ENCODE assay signal across 8 mouse cellular contexts in genomic region chr6:37463517-37464482, GRCm38 (mm10). TPM values are rescaled to one million over a fixed set of nuclear protein-coding genes. Genes with fewer than 3 reads are reported as not detected.
DNase-seq lines count a peak whose midpoint lies in the region; ATAC-seq and TF ChIP-seq lines count a peak whose summit lies in the region.
"Not testable (repeated sequence)": the region's sequence is repeated elsewhere in the genome, so short reads cannot be mapped to it uniquely, and the experiment has no call there.

No protein-coding gene starts in this region.

- not testable (repeated sequence) for H3K9ac ChIP-seq in liver, postnatal 0 days (replicated peaks); stomach, embryonic 16.5 days (ENCODE audit: low read length)

- H3K27ac ChIP-seq in hindbrain, embryonic 10.5 days: peak overlapping the region; percentile 56; the same call in 1 of the 2 replicates
- H3K27ac ChIP-seq in liver, postnatal 0 days (ENCODE audit: low read depth): peak overlapping the region; percentile 36; the same call in 1 of the 2 replicates
- H3K27ac ChIP-seq in stomach, embryonic 16.5 days (ENCODE audit: low read length): not testable (repeated sequence)

- peak; percentile 63 for TF ChIP-seq CTCF in liver, postnatal 0 days (IDR thresholded peaks at IDR 0.05; ENCODE audit: low read depth)

- not testable (repeated sequence) for H3K27me3 ChIP-seq in hindbrain, embryonic 10.5 days (ENCODE audit: insufficient read depth, poor library complexity, severe bottlenecking); liver, postnatal 0 days (ENCODE audit: insufficient read depth, low read length); stomach, embryonic 16.5 days (ENCODE audit: control insufficient read depth, insufficient read depth, low read length)

- under 1% methylated on average over 7 of the region's 25 CpGs for WGBS in hindbrain, embryonic 10.5 days
- WGBS in liver, postnatal 0 days (ENCODE audit: insufficient replicate concordance): 0% methylated on average over 6 of the region's 25 CpGs
- WGBS in stomach, embryonic 16.5 days: under 1% methylated on average over 7 of the region's 25 CpGs

- peak; percentile 87 for DNase-seq in Muller cell, postnatal 12 days (ENCODE audit: inconsistent ontology term)
- peak; percentile 55 to 62 for DNase-seq in cerebellum, postnatal 10 days
- DNase-seq in frontal cortex, postnatal 10 days (ENCODE audit: low spot score in 2 of 2): peak; percentile 30 to 65
- peak; percentile 66 for DNase-seq in hindbrain, embryonic 10.5 days (ENCODE audit: low spot score)
- peak; percentile 64 for DNase-seq in layer of hippocampus, adult 11-12 months (ENCODE audit: low spot score)
- DNase-seq in liver, postnatal 0 days: peak; percentile 66
- DNase-seq in neural tube, embryonic 10.5 days (ENCODE audit: extremely low spot score, low spot score): peak; percentile 49

- not testable (repeated sequence) for H3K4me1 ChIP-seq in hindbrain, embryonic 10.5 days (replicated peaks); liver, postnatal 0 days (ENCODE audit: insufficient read depth); stomach, embryonic 16.5 days (ENCODE audit: control insufficient read depth, insufficient read depth, low read length)

- H3K4me3 ChIP-seq in hindbrain, embryonic 10.5 days: peak overlapping the region; percentile 54
- peak overlapping the region; percentile 36 for H3K4me3 ChIP-seq in liver, postnatal 0 days (ENCODE audit: low read depth, low read length)
- peak overlapping the region; percentile 47 for H3K4me3 ChIP-seq in stomach, embryonic 16.5 days (replicated peaks; ENCODE audit: low read length)

- peak; percentile 98 for ATAC-seq in liver, postnatal 0 days
- peak; percentile 94 for ATAC-seq in stomach, embryonic 16.5 days (ENCODE audit: insufficient read depth, low FRiP score)

- TF ChIP-seq EP300 in liver, postnatal 0 days (IDR thresholded peaks at IDR 0.05; ENCODE audit: low read depth): not testable (repeated sequence)

- H3K36me3 ChIP-seq in hindbrain, embryonic 10.5 days; liver, postnatal 0 days (replicated peaks; ENCODE audit: insufficient read depth, low read length); stomach, embryonic 16.5 days (ENCODE audit: control insufficient read depth, insufficient read depth, low read length): not testable (repeated sequence)

- H3K4me2 ChIP-seq in liver, postnatal 0 days (ENCODE audit: low read depth, low read length): peak overlapping the region; percentile 53
- H3K4me2 ChIP-seq in stomach, embryonic 16.5 days (ENCODE audit: low read depth, low read length): peak overlapping the region; percentile 54

- not testable (repeated sequence) for H3K9me3 ChIP-seq in hindbrain, embryonic 10.5 days; liver, postnatal 0 days (ENCODE audit: low read length); stomach, embryonic 16.5 days (replicated peaks; ENCODE audit: control insufficient read depth, low read length)

RNA-seq across cellular contexts. Expression of gene Creb3l2, which starts 21.9 kb away (rescaled TPM):
- polyA plus RNA-seq in hindbrain, embryonic 10.5 days (2016; fragmentation: Nextera tagmentation; extraction: Ambion mirVana): 7.6 and 9.4 TPM in 2 replicates
- polyA plus RNA-seq in liver, postnatal 0 days (2015; fragmentation: Nextera tagmentation; extraction: Ambion mirVana): 2.1 TPM in 2 replicates
- polyA plus RNA-seq in stomach, embryonic 16.5 days (2015; fragmentation: Nextera tagmentation; extraction: Ambion mirVana): 18.6 and 20.3 TPM in 2 replicates
